11 mouse cellular contexts compared by ENCODE assay signal in the genomic region with DNA sequence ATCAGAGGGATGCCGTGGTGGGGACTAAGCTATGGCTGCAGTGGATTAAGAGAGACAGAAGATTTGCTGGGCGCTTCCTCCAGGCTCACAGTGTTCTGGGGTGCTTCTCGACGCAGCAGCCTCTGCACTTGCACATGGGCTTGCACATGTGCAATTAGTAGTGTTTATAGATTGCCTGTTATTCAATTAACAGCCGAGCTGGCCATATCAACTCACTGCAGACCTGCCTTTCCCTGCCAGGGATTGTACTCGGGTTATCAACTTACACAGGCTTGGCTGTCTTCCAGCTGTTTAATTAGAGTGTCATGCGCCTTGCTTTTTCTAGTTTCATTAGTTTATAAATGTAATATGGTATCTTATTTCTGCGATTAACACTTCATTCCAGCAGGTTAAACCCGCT.
DNase-seq lines count a peak whose midpoint lies in the region; ATAC-seq lines count a peak whose summit lies in the region.
"Had no signal": no experiment of that assay in that cellular context is flagged by ENCODE, and none has a peak within 500 bp of the region (broad histone marks: within the 10 kb centered on the region; RNA-seq: fewer than 3 reads in every experiment).

No protein-coding gene starts in this region.

- no peak for ATAC-seq in heart, embryonic 11.5 days (replicated peaks; ENCODE audit: insufficient number of reproducible peaks, low FRiP score, low TSS enrichment)
- peak; percentile 94 for ATAC-seq in liver, embryonic 16.5 days (ENCODE audit: low read depth)
- ATAC-seq in frontal cortex, adult (ENCODE audit: low TSS enrichment), result no peak

- no peaks in the 10 kb centered on the region for H3K9me3 ChIP-seq in heart, embryonic 11.5 days (replicated peaks; ENCODE audit: control insufficient read depth, low read length)
- no peaks in the 10 kb centered on the region for H3K9me3 ChIP-seq in liver, embryonic 16.5 days (replicated peaks; ENCODE audit: control insufficient read depth, low read length)

- no peak overlapping the region for H3K27ac ChIP-seq in heart, embryonic 11.5 days (ENCODE audit: low read depth, low read length)
- no peak overlapping the region for H3K27ac ChIP-seq in liver, embryonic 16.5 days (ENCODE audit: low read length)
- H3K27ac ChIP-seq: macrophage had no signal

- H3K4me1 ChIP-seq in heart, embryonic 11.5 days (ENCODE audit: control insufficient read depth, insufficient read depth, low read length), result peaks cover 3% of the 10 kb centered on the region; the same call in 1 of the 2 replicates
- H3K4me1 ChIP-seq in liver, embryonic 16.5 days (ENCODE audit: control insufficient read depth, low read depth, low read length), result peaks cover 6% of the 10 kb centered on the region

- no peaks in the 10 kb centered on the region for H3K36me3 ChIP-seq in heart, embryonic 11.5 days (ENCODE audit: control insufficient read depth, insufficient read depth, low read length)
- no peaks in the 10 kb centered on the region for H3K36me3 ChIP-seq in liver, embryonic 16.5 days (ENCODE audit: control insufficient read depth, insufficient read depth)

- no peaks in the 10 kb centered on the region for H3K27me3 ChIP-seq in heart, embryonic 11.5 days (ENCODE audit: control insufficient read depth, insufficient read depth, low read length)
- H3K27me3 ChIP-seq in liver, embryonic 16.5 days (ENCODE audit: control insufficient read depth, insufficient read depth, low read depth, low read length), result no peaks in the 10 kb centered on the region
- H3K27me3 ChIP-seq: CH12.LX had no signal

- H3K4me2 ChIP-seq in heart, embryonic 11.5 days, result no peak overlapping the region
- H3K4me2 ChIP-seq in liver, embryonic 16.5 days (ENCODE audit: low read depth, low read length), result no peak overlapping the region

- H3K9ac ChIP-seq in heart, embryonic 11.5 days (ENCODE audit: low read depth, low read length), result no peak overlapping the region
- no peak overlapping the region for H3K9ac ChIP-seq in liver, embryonic 16.5 days (ENCODE audit: low read depth, low read length)

- WGBS in heart, embryonic 11.5 days (ENCODE audit: insufficient replicate concordance), result 57% methylated on average over 9 of the region's 9 CpGs
- WGBS in liver, embryonic 16.5 days (ENCODE audit: insufficient replicate concordance), result 30% methylated on average over 9 of the region's 9 CpGs

- DNase-seq in heart, adult 9 months (ENCODE audit: low spot score in 2 of 2), result peak; percentile 12 to 21
- peak; percentile 75 for DNase-seq in MN1 (ENCODE audit: low spot score)
- DNase-seq in forelimb bud, embryonic 11.5 days (ENCODE audit: low read depth, low spot score), result peak; percentile 31
- no peak for DNase-seq in left cerebral cortex, adult 9 months (ENCODE audit: low spot score in 2 of 2)
- DNase-seq in frontal cortex, adult 2 months (ENCODE audit: extremely low spot score in 1 of 2, low spot score in 1 of 2), result no peak
- DNase-seq: adrenal gland, postnatal 10 days had no signal

- no peak overlapping the region for H3K4me3 ChIP-seq in heart, embryonic 11.5 days (ENCODE audit: low read depth, low read length)
- no peak overlapping the region for H3K4me3 ChIP-seq in liver, embryonic 16.5 days (ENCODE audit: low read depth, low read length)

Comparison
In these comparisons a context has a peak if more than half of its experiments do, and no peak if none do; other contexts are left out.
1. DNase-seq: peak in heart, adult 9 months (2 of 2), MN1 (single experiment) and forelimb bud, embryonic 11.5 days (single experiment); none in left cerebral cortex, adult 9 months (0 of 2) and frontal cortex, adult 2 months (0 of 2).